20 mouse cellular contexts compared by ENCODE assay signal in the genomic region with DNA sequence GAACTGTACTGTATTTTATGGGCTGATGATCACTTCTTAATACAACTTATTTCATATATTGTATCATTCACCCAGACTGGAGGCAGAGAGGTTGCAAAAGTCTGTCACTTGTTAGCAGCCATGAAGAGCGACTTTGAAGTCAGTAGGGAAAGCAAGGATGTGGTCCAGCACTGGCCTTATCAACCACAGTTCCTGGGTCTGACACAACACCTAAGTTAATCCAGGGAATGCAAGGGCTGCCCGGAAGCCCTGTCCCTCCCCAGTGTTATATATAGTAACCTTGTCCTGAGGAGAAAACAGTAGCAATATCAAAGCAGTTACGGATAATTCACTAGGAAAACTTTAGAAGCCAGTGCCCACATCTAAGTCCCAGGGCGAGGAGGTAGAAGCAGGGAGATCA. TPM values are rescaled to one million over a fixed set of nuclear protein-coding genes. Genes with fewer than 3 reads are reported as not detected.
DNase-seq lines count a peak whose midpoint lies in the region; ATAC-seq lines count a peak whose summit lies in the region.
"Not testable (repeated sequence)": the region's sequence is repeated elsewhere in the genome, so short reads cannot be mapped to it uniquely, and the experiment has no call there.
"Had no signal": no experiment of that assay in that cellular context is flagged by ENCODE, and none has a peak within 500 bp of the region (broad histone marks: within the 10 kb centered on the region; RNA-seq: fewer than 3 reads in every experiment).

No protein-coding gene starts in this region.

- H3K9ac ChIP-seq in heart, embryonic 11.5 days (ENCODE audit: low read depth, low read length): not testable (repeated sequence)

- not testable (repeated sequence) for H3K9me3 ChIP-seq in heart, embryonic 11.5 days (replicated peaks; ENCODE audit: control insufficient read depth, low read length)

- ATAC-seq in heart, embryonic 11.5 days (replicated peaks; ENCODE audit: insufficient number of reproducible peaks, low FRiP score, low TSS enrichment): peak; percentile 59; the same call in 1 of the 2 replicates

- H3K36me3 ChIP-seq in heart, embryonic 11.5 days (ENCODE audit: control insufficient read depth, insufficient read depth, low read length): not testable (repeated sequence)

- not testable (repeated sequence) for H3K4me2 ChIP-seq in heart, embryonic 11.5 days

- WGBS in heart, embryonic 11.5 days (ENCODE audit: insufficient replicate concordance): 26% methylated on average over 3 of the region's 4 CpGs

- not testable (repeated sequence) for H3K27ac ChIP-seq in heart, embryonic 11.5 days (ENCODE audit: low read depth, low read length)

- not testable (repeated sequence) for H3K27me3 ChIP-seq in heart, embryonic 11.5 days (ENCODE audit: control insufficient read depth, insufficient read depth, low read length)

- not testable (repeated sequence) for H3K4me3 ChIP-seq in heart, embryonic 11.5 days (ENCODE audit: low read depth, low read length)

- not testable (repeated sequence) for H3K4me1 ChIP-seq in heart, embryonic 11.5 days (ENCODE audit: control insufficient read depth, insufficient read depth, low read length)

- DNase-seq in heart, adult 11 months: peak; percentile 85
- peak; percentile 8 to 16 for DNase-seq in heart, adult 18-20 months

RNA-seq across cellular contexts. Expression of a gene that starts 6.7 kb away (rescaled TPM):
- not detected for total RNA-seq in heart, adult 18-20 months (2021)
- polyA plus RNA-seq in heart, embryonic 11.5 days (2014; fragmentation: Nextera tagmentation; extraction: Ambion mirVana): not detected in 2 replicates
- total RNA-seq: adrenal gland, adult 18-20 months; adrenal gland, adult 2 months; adrenal gland, adult 8-10 months; adrenal gland, postnatal 10 days; adrenal gland, postnatal 14 days; adrenal gland, postnatal 25 days; adrenal gland, postnatal 36 days; adrenal gland, postnatal 4 days; CH12.LX; ES-E14; MEL had no signal
- polyA plus RNA-seq: activated CD4-positive, CD25-positive, alpha-beta regulatory T cell, adult 4 months; adrenal gland, adult 2 months; brain, embryonic 14.5 days; C2C12; CD4-positive, CD25-positive, alpha-beta regulatory T cell, adult 4 months; G1E; Patski had no signal

RNA-seq across cellular contexts. Expression of a gene that starts 13.7 kb away (rescaled TPM):
- total RNA-seq in heart, adult 18-20 months (2021): not detected
- polyA plus RNA-seq in heart, embryonic 11.5 days (2014; fragmentation: Nextera tagmentation; extraction: Ambion mirVana): not detected in 2 replicates
- total RNA-seq: adrenal gland, adult 18-20 months; adrenal gland, adult 2 months; adrenal gland, adult 8-10 months; adrenal gland, postnatal 10 days; adrenal gland, postnatal 14 days; adrenal gland, postnatal 25 days; adrenal gland, postnatal 36 days; adrenal gland, postnatal 4 days; CH12.LX; ES-E14; MEL had no signal
- polyA plus RNA-seq: activated CD4-positive, CD25-positive, alpha-beta regulatory T cell, adult 4 months; adrenal gland, adult 2 months; brain, embryonic 14.5 days; C2C12; CD4-positive, CD25-positive, alpha-beta regulatory T cell, adult 4 months; G1E; Patski had no signal

RNA-seq across cellular contexts. Expression of a gene that starts 19.8 kb away (rescaled TPM):
- not detected for total RNA-seq in heart, adult 18-20 months (2021)
- polyA plus RNA-seq in heart, embryonic 11.5 days (2014; fragmentation: Nextera tagmentation; extraction: Ambion mirVana): not detected in 2 replicates
- total RNA-seq: adrenal gland, adult 18-20 months; adrenal gland, adult 2 months; adrenal gland, adult 8-10 months; adrenal gland, postnatal 10 days; adrenal gland, postnatal 14 days; adrenal gland, postnatal 25 days; adrenal gland, postnatal 36 days; adrenal gland, postnatal 4 days; CH12.LX; ES-E14; MEL had no signal
- polyA plus RNA-seq: adrenal gland, adult 2 months; brain, embryonic 14.5 days; C2C12; CD4-positive, CD25-positive, alpha-beta regulatory T cell, adult 4 months; G1E; Patski had no signal

RNA-seq across cellular contexts. Expression of a gene that starts 26.9 kb away (rescaled TPM):
- not detected for total RNA-seq in heart, adult 18-20 months (2021)
- not detected in 2 replicates for polyA plus RNA-seq in heart, embryonic 11.5 days (2014; fragmentation: Nextera tagmentation; extraction: Ambion mirVana)
- total RNA-seq: adrenal gland, adult 18-20 months; adrenal gland, adult 2 months; adrenal gland, adult 8-10 months; adrenal gland, postnatal 10 days; adrenal gland, postnatal 14 days; adrenal gland, postnatal 25 days; adrenal gland, postnatal 36 days; adrenal gland, postnatal 4 days; CH12.LX; ES-E14; MEL had no signal
- polyA plus RNA-seq: activated CD4-positive, CD25-positive, alpha-beta regulatory T cell, adult 4 months; adrenal gland, adult 2 months; brain, embryonic 14.5 days; C2C12; CD4-positive, CD25-positive, alpha-beta regulatory T cell, adult 4 months; G1E; Patski had no signal

RNA-seq across cellular contexts. Expression of a gene that starts 42.2 kb away (rescaled TPM):
- total RNA-seq in heart, adult 18-20 months (2021): 1 to 10 TPM; 6.7 to 8.5 TPM
- polyA plus RNA-seq in heart, embryonic 11.5 days (2014; fragmentation: Nextera tagmentation; extraction: Ambion mirVana): 14.0 and 16.5 TPM in 2 replicates
- total RNA-seq: MEL had no signal
